In the genomic region with DNA sequence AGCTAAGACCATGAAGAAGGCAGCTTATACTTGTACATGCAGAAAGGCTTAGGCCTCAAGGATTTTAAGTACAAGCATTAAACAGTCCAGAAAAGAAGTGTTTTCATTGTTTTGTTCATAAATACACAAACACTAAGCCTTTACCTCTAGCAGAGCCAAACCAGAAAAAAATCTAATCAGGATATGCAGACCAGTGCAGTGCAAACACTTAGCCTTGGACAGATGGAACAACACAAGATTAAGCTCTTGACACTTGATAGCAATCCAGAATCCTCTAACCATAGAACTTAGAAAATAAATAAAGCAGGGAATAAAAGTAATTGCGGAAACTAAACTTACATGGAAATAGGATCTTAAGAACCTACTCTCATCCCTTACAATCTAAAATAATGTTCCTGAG, we compare ENCODE assay signal across 24 mouse cellular contexts. TPM values are rescaled to one million over a fixed set of nuclear protein-coding genes. Genes with fewer than 3 reads are reported as not detected.
DNase-seq lines count a peak whose midpoint lies in the region; ATAC-seq and TF ChIP-seq lines count a peak whose summit lies in the region.
"Had no signal": no experiment of that assay in that cellular context is flagged by ENCODE, and none has a peak within 500 bp of the region (broad histone marks: within the 10 kb centered on the region; RNA-seq: fewer than 3 reads in every experiment).

No protein-coding gene starts in this region.

- WGBS in kidney, postnatal 0 days: 76% methylated on average over 1 of the region's 1 CpGs

- ATAC-seq in kidney, postnatal 0 days (replicated peaks; ENCODE audit: low FRiP score, low read depth): no peak
- ATAC-seq: activated CD4-positive, CD25-positive, alpha-beta regulatory T cell, adult 4 months; CD4-positive, CD25-positive, alpha-beta regulatory T cell, adult 4 months; forebrain, embryonic 14.5 days; forebrain, embryonic 16.5 days; Patski had no signal

- DNase-seq in cerebellum, adult 9-10 months: peak; percentile 68
- DNase-seq in cerebellum, postnatal 36 days: no peak
- peak; percentile 11 for DNase-seq in kidney, postnatal 0 days (ENCODE audit: low spot score)
- no peak for DNase-seq in kidney, postnatal 10 days
- peak; percentile 55 for DNase-seq in brain, adult 2 months (ENCODE audit: low read depth, low spot score)
- DNase-seq: adrenal gland, adult 8-10 months; adrenal gland, postnatal 14 days; adrenal gland, postnatal 36 days; B cell, adult 2 months; cerebellum, adult 11-12 months; cerebellum, postnatal 25 days; embryo, embryonic 11 days had no signal

- H3K36me3 ChIP-seq in kidney, postnatal 0 days (ENCODE audit: insufficient read depth, low read length): no peaks in the 10 kb centered on the region
- H3K36me3 ChIP-seq: embryonic facial prominence, embryonic 13.5 days; embryonic facial prominence, embryonic 15.5 days; forebrain, embryonic 10.5 days; forebrain, embryonic 12.5 days; G1E had no signal

- H3K9me3 ChIP-seq in kidney, postnatal 0 days (replicated peaks; ENCODE audit: low read length): no peaks in the 10 kb centered on the region
- H3K9me3 ChIP-seq: embryonic facial prominence, embryonic 13.5 days; embryonic facial prominence, embryonic 15.5 days; forebrain, embryonic 10.5 days; forebrain, embryonic 12.5 days; G1E had no signal

- TF ChIP-seq CTCF in kidney, postnatal 0 days (IDR thresholded peaks at IDR 0.05; ENCODE audit: low read depth): no peak

- H3K4me2 ChIP-seq in kidney, postnatal 0 days (ENCODE audit: low read length): no peak overlapping the region
- H3K4me2 ChIP-seq: embryonic facial prominence, embryonic 13.5 days; embryonic facial prominence, embryonic 15.5 days; forebrain, embryonic 12.5 days had no signal

- H3K4me1 ChIP-seq in kidney, postnatal 0 days (replicated peaks; ENCODE audit: insufficient read depth, low read length): no peaks in the 10 kb centered on the region
- H3K4me1 ChIP-seq: embryonic facial prominence, embryonic 15.5 days had no signal

- no peaks in the 10 kb centered on the region for H3K27me3 ChIP-seq in kidney, postnatal 0 days (ENCODE audit: insufficient read depth, low read length)
- H3K27me3 ChIP-seq: CH12.LX; embryonic facial prominence, embryonic 13.5 days; embryonic facial prominence, embryonic 15.5 days; forebrain, embryonic 12.5 days had no signal

- no peak overlapping the region for H3K4me3 ChIP-seq in kidney, postnatal 0 days (replicated peaks; ENCODE audit: low read depth, low read length)
- H3K4me3 ChIP-seq: embryonic facial prominence, embryonic 13.5 days; embryonic facial prominence, embryonic 15.5 days; erythroblast, embryonic 14.5 days; forebrain, embryonic 10.5 days; forebrain, embryonic 12.5 days had no signal

- no peak overlapping the region for H3K27ac ChIP-seq in kidney, postnatal 0 days
- H3K27ac ChIP-seq: embryonic facial prominence, embryonic 13.5 days; embryonic facial prominence, embryonic 15.5 days; forebrain, embryonic 10.5 days; forebrain, embryonic 12.5 days had no signal

- H3K9ac ChIP-seq in kidney, postnatal 0 days (ENCODE audit: low read depth, low read length): no peak overlapping the region
- H3K9ac ChIP-seq: embryonic facial prominence, embryonic 13.5 days; embryonic facial prominence, embryonic 15.5 days; forebrain, embryonic 12.5 days had no signal

RNA-seq across cellular contexts. Expression of gene Pcdh9, which starts 10.4 kb away (rescaled TPM):
- polyA plus RNA-seq in kidney, postnatal 0 days (2015; fragmentation: Nextera tagmentation; extraction: Ambion mirVana): 8.1 and 8.8 TPM in 2 replicates
- polyA plus RNA-seq: activated CD4-positive, CD25-positive, alpha-beta regulatory T cell, adult 4 months; CD4-positive, CD25-positive, alpha-beta regulatory T cell, adult 4 months; erythroblast, embryonic 14.5 days; G1E; Patski had no signal

Comparison
In these comparisons a context has a peak if more than half of its experiments do, and no peak if none do; other contexts are left out.
1. DNase-seq: peak in cerebellum, adult 9-10 months (single experiment), kidney, postnatal 0 days (single experiment) and brain, adult 2 months (single experiment); none in cerebellum, postnatal 36 days (0 of 2) and kidney, postnatal 10 days (single experiment).